Mouse (Mus musculus): ENCODE data around the gene Gm11444. TPM values are rescaled to one million over a fixed set of nuclear protein-coding genes. Genes with fewer than 3 reads are reported as not detected.
A peak's percentile ranks its signal among the peaks of the same experiment; 100 is the strongest.

Gene Gm11444
- not detected in 2 replicates for polyA plus RNA-seq (2016; fragmentation: Nextera tagmentation; extraction: Ambion mirVana)

- no peak within 1 kb of the TSS for H3K27ac ChIP-seq (ENCODE audit: poor library complexity, severe bottlenecking)
- H3K9me3 ChIP-seq (replicated peaks) = no peaks in the 10 kb centered on the region
- H3K27me3 ChIP-seq (replicated peaks) = peaks cover 37% of the 10 kb centered on the region
- H3K4me2 ChIP-seq = peak within 1 kb of the TSS; percentile 71
- no peaks in the 10 kb centered on the region for H3K36me3 ChIP-seq
- ATAC-seq (ENCODE audit: insufficient number of reproducible peaks, low FRiP score) = no peak
- no peak within 1 kb of the TSS for H3K9ac ChIP-seq
- H3K4me1 ChIP-seq (replicated peaks) = no peaks in the 10 kb centered on the region
- WGBS = 75% methylated on average over 6 of the region's 6 CpGs
- no peak within 1 kb of the TSS; the same call in 1 of the 2 replicates for H3K4me3 ChIP-seq
Observed at GRCm38 (mm10) chr11:85850233-85850632, at the start of gene Gm11444. TSS of gene Gm11444 (minus strand) at chr11:85850333.

GRCm38 (mm10) chr11:85896335-85896985 is 46.3 kb upstream of the Gm11444 start:
- Histone ChIP-seq H3K27ac (ENCODE audit: poor library complexity, severe bottlenecking) (no peak overlapping the region), H3K4me1 (replicated peaks) (peaks cover 13% of the 10 kb centered on the region), H3K4me3 (no peak overlapping the region), H3K27me3 (replicated peaks) (peaks cover 97% of the 10 kb centered on the region), H3K9ac (no peak overlapping the region), H3K36me3 (no peaks in the 10 kb centered on the region), H3K9me3 (replicated peaks) (0 out of 2 replicates have a peak, but pooled peaks cover under 1% of the 10 kb centered on the region), H3K4me2 (no peak overlapping the region)
- 39% methylated on average over 13 of the region's 13 CpGs for WGBS
- no peak; the same call in 1 of the 2 replicates for ATAC-seq (ENCODE audit: insufficient number of reproducible peaks, low FRiP score)

GRCm38 (mm10) chr11:85894731-85895545 is 44.8 kb upstream of the Gm11444 start:
- H3K27ac ChIP-seq (ENCODE audit: poor library complexity, severe bottlenecking) = no peak overlapping the region
- H3K9me3 ChIP-seq (replicated peaks) = no peaks in the 10 kb centered on the region
- peak; percentile 29; the same call in 1 of the 2 replicates for ATAC-seq (ENCODE audit: insufficient number of reproducible peaks, low FRiP score)
- H3K4me3 ChIP-seq = peak overlapping the region; percentile 42
- peak overlapping the region; percentile 50; the same call in 1 of the 2 replicates for H3K9ac ChIP-seq
- peaks cover 18% of the 10 kb centered on the region for H3K4me1 ChIP-seq (replicated peaks)
- H3K36me3 ChIP-seq = no peaks in the 10 kb centered on the region
- peak overlapping the region; percentile 85 for H3K4me2 ChIP-seq
- 1% methylated on average over 43 of the region's 43 CpGs for WGBS
- peaks cover 97% of the 10 kb centered on the region for H3K27me3 ChIP-seq (replicated peaks)

GRCm38 (mm10) chr11:85894136-85894530 is 44.0 kb upstream of the Gm11444 start:
- H3K9me3 ChIP-seq (replicated peaks) = no peaks in the 10 kb centered on the region
- peaks cover 26% of the 10 kb centered on the region for H3K4me1 ChIP-seq (replicated peaks)
- no peak overlapping the region for H3K27ac ChIP-seq (ENCODE audit: poor library complexity, severe bottlenecking)
- peaks cover 97% of the 10 kb centered on the region for H3K27me3 ChIP-seq (replicated peaks)
- WGBS = 8% methylated on average over 3 of the region's 3 CpGs
- no peaks in the 10 kb centered on the region for H3K36me3 ChIP-seq
- no peak for ATAC-seq (ENCODE audit: insufficient number of reproducible peaks, low FRiP score)
- no peak overlapping the region for H3K4me2 ChIP-seq
- H3K4me3 ChIP-seq = no peak overlapping the region
- no peak overlapping the region for H3K9ac ChIP-seq

GRCm38 (mm10) chr11:85893400-85894135 is 43.4 kb upstream of the Gm11444 start:
- Histone ChIP-seq H3K4me3 (no peak overlapping the region), H3K4me2 (no peak overlapping the region), H3K36me3 (no peaks in the 10 kb centered on the region), H3K9ac (no peak overlapping the region), H3K27me3 (replicated peaks) (peaks cover 97% of the 10 kb centered on the region), H3K27ac (ENCODE audit: poor library complexity, severe bottlenecking) (no peak overlapping the region), H3K9me3 (replicated peaks) (no peaks in the 10 kb centered on the region), H3K4me1 (replicated peaks) (peaks cover 32% of the 10 kb centered on the region)
- no peak for ATAC-seq (ENCODE audit: insufficient number of reproducible peaks, low FRiP score)
- WGBS = 2% methylated on average over 13 of the region's 13 CpGs

- Histone ChIP-seq H3K9ac (no peak overlapping the region), H3K4me2 (no peak overlapping the region), H3K4me3 (no peak overlapping the region)
Observed at GRCm38 (mm10) chr11:85892771-85893170, 42.6 kb upstream of the Gm11444 start.

GRCm38 (mm10) chr11:85891692-85892040 is 41.5 kb upstream of the Gm11444 start:
- Histone ChIP-seq H3K4me2 (no peak overlapping the region), H3K4me3 (no peak overlapping the region), H3K27me3 (replicated peaks) (peaks cover 83% of the 10 kb centered on the region), H3K27ac (ENCODE audit: poor library complexity, severe bottlenecking) (no peak overlapping the region), H3K9me3 (replicated peaks) (no peaks in the 10 kb centered on the region), H3K4me1 (replicated peaks) (peaks cover 37% of the 10 kb centered on the region), H3K9ac (no peak overlapping the region), H3K36me3 (no peaks in the 10 kb centered on the region)
- WGBS = 17% methylated on average over 2 of the region's 2 CpGs
- ATAC-seq (ENCODE audit: insufficient number of reproducible peaks, low FRiP score) = no peak

More at GRCm38 (mm10) chr11:85892771-85893170, 42.6 kb upstream of the Gm11444 start:
- WGBS = 3% methylated on average over 6 of the region's 6 CpGs
- no peaks in the 10 kb centered on the region for H3K36me3 ChIP-seq
- H3K27me3 ChIP-seq (replicated peaks) = peaks cover 94% of the 10 kb centered on the region
- H3K9me3 ChIP-seq (replicated peaks) = no peaks in the 10 kb centered on the region
- peaks cover 37% of the 10 kb centered on the region for H3K4me1 ChIP-seq (replicated peaks)
- H3K27ac ChIP-seq (ENCODE audit: poor library complexity, severe bottlenecking) = no peak overlapping the region
- no peak for ATAC-seq (ENCODE audit: insufficient number of reproducible peaks, low FRiP score)

GRCm38 (mm10) chr11:85891010-85891691 is 41.0 kb upstream of the Gm11444 start:
- no peak overlapping the region for H3K4me3 ChIP-seq
- no peak overlapping the region for H3K27ac ChIP-seq (ENCODE audit: poor library complexity, severe bottlenecking)
- H3K4me2 ChIP-seq = no peak overlapping the region
- peaks cover 83% of the 10 kb centered on the region for H3K27me3 ChIP-seq (replicated peaks)
- H3K9me3 ChIP-seq (replicated peaks) = no peaks in the 10 kb centered on the region
- no peaks in the 10 kb centered on the region for H3K36me3 ChIP-seq
- WGBS = 3% methylated on average over 13 of the region's 13 CpGs
- H3K4me1 ChIP-seq (replicated peaks) = peaks cover 41% of the 10 kb centered on the region
- no peak for ATAC-seq (ENCODE audit: insufficient number of reproducible peaks, low FRiP score)
- H3K9ac ChIP-seq = no peak overlapping the region

GRCm38 (mm10) chr11:85890563-85890845 is 40.4 kb upstream of the Gm11444 start:
- Histone ChIP-seq H3K36me3 (no peaks in the 10 kb centered on the region), H3K4me2 (no peak overlapping the region), H3K27me3 (replicated peaks) (peaks cover 83% of the 10 kb centered on the region), H3K9ac (no peak overlapping the region), H3K27ac (ENCODE audit: poor library complexity, severe bottlenecking) (no peak overlapping the region), H3K4me3 (peak overlapping the region; percentile 20; the same call in 1 of the 2 replicates), H3K9me3 (replicated peaks) (no peaks in the 10 kb centered on the region), H3K4me1 (replicated peaks) (peaks cover 40% of the 10 kb centered on the region)
- WGBS = 7% methylated on average over 13 of the region's 13 CpGs
- no peak for ATAC-seq (ENCODE audit: insufficient number of reproducible peaks, low FRiP score)

GRCm38 (mm10) chr11:85889730-85890562 is 39.8 kb upstream of the Gm11444 start:
- Histone ChIP-seq H3K27me3 (replicated peaks) (peaks cover 83% of the 10 kb centered on the region), H3K4me3 (peak overlapping the region; percentile 20; the same call in 1 of the 2 replicates), H3K4me2 (peak overlapping the region; percentile 37; the same call in 1 of the 2 replicates), H3K9ac (no peak overlapping the region), H3K36me3 (no peaks in the 10 kb centered on the region), H3K4me1 (replicated peaks) (peaks cover 34% of the 10 kb centered on the region), H3K27ac (ENCODE audit: poor library complexity, severe bottlenecking) (no peak overlapping the region), H3K9me3 (replicated peaks) (no peaks in the 10 kb centered on the region)
- ATAC-seq (ENCODE audit: insufficient number of reproducible peaks, low FRiP score) = no peak
- WGBS = 3% methylated on average over 47 of the region's 47 CpGs
